Mouse (Mus musculus): ENCODE measurements around the gene Zfp93. TPM values are rescaled to one million over a fixed set of nuclear protein-coding genes. Genes with fewer than 3 reads are reported as not detected.

Zfp93 gene
- 3.8 TPM for polyA plus RNA-seq (2014; fragmentation: Illumina TruSeq; extraction: RNeasy Lipid Tissue Mini Kit (QIAGEN cat#74804))

GRCm38 (mm10) chr7:24270288-24270672 lies at the start of gene Zfp93:
Zfp93 (plus strand) TSS chr7:24270420.

GRCm38 (mm10) chr7:24237040-24237791 lies 33.0 kb upstream of the Zfp93 start, which contains the start of gene Zfp109:
Zfp109 (minus strand) TSS chr7:24237560.

GRCm38 (mm10) chr7:24254633-24255474 lies 15.4 kb upstream of the Zfp93 start, which contains the start of gene Zfp108:
Zfp108 (plus strand) TSS chr7:24254794.

GRCm38 (mm10) chr7:24300771-24301282 lies 30.6 kb downstream of the Zfp93 start, which contains the start of gene Zfp61:
Zfp61 (minus strand) TSS chr7:24301232.

GRCm38 (mm10) chr7:24316567-24317092 lies 46.4 kb downstream of the Zfp93 start, which contains the start of gene Zfp94:
Zfp94 (minus strand) TSS chr7:24316666.

Other genes with a start within 250 kb of the Zfp93 start
- not detected for gene Vmn1r183, start 217.2 kb upstream of the Zfp93 start, polyA plus RNA-seq (2014; fragmentation: Illumina TruSeq; extraction: RNeasy Lipid Tissue Mini Kit (QIAGEN cat#74804))
- 10.1 TPM for gene Zfp180, start 188.5 kb upstream of the Zfp93 start, polyA plus RNA-seq (2014; fragmentation: Illumina TruSeq; extraction: RNeasy Lipid Tissue Mini Kit (QIAGEN cat#74804))
- 1.4 TPM for gene Zfp112, start 158.1 kb upstream of the Zfp93 start, polyA plus RNA-seq (2014; fragmentation: Illumina TruSeq; extraction: RNeasy Lipid Tissue Mini Kit (QIAGEN cat#74804))
- 4.8 TPM for gene Zfp235, start 136.3 kb upstream of the Zfp93 start, polyA plus RNA-seq (2014; fragmentation: Illumina TruSeq; extraction: RNeasy Lipid Tissue Mini Kit (QIAGEN cat#74804))
- gene Zfp114, start 95.4 kb upstream of the Zfp93 start, polyA plus RNA-seq (2014; fragmentation: Illumina TruSeq; extraction: RNeasy Lipid Tissue Mini Kit (QIAGEN cat#74804)), result 2.3 TPM
- 14.2 TPM for gene Zfp111, start 59.0 kb upstream of the Zfp93 start, polyA plus RNA-seq (2014; fragmentation: Illumina TruSeq; extraction: RNeasy Lipid Tissue Mini Kit (QIAGEN cat#74804))
- gene Zfp109, start 32.9 kb upstream of the Zfp93 start, polyA plus RNA-seq (2014; fragmentation: Illumina TruSeq; extraction: RNeasy Lipid Tissue Mini Kit (QIAGEN cat#74804)), result 5.6 TPM
- gene Zfp108, start 15.6 kb upstream of the Zfp93 start, polyA plus RNA-seq (2014; fragmentation: Illumina TruSeq; extraction: RNeasy Lipid Tissue Mini Kit (QIAGEN cat#74804)), result 7.8 TPM
- 11.3 TPM for gene Zfp61, start 30.8 kb downstream of the Zfp93 start, polyA plus RNA-seq (2014; fragmentation: Illumina TruSeq; extraction: RNeasy Lipid Tissue Mini Kit (QIAGEN cat#74804))
- gene Zfp94, start 46.2 kb downstream of the Zfp93 start, polyA plus RNA-seq (2014; fragmentation: Illumina TruSeq; extraction: RNeasy Lipid Tissue Mini Kit (QIAGEN cat#74804)), result 2.2 TPM
- not detected for gene Tescl, start 63.5 kb downstream of the Zfp93 start, polyA plus RNA-seq (2014; fragmentation: Illumina TruSeq; extraction: RNeasy Lipid Tissue Mini Kit (QIAGEN cat#74804))
- not detected for gene Lypd5, start 78.8 kb downstream of the Zfp93 start, polyA plus RNA-seq (2014; fragmentation: Illumina TruSeq; extraction: RNeasy Lipid Tissue Mini Kit (QIAGEN cat#74804))
- gene Kcnn4, start 99.8 kb downstream of the Zfp93 start, polyA plus RNA-seq (2014; fragmentation: Illumina TruSeq; extraction: RNeasy Lipid Tissue Mini Kit (QIAGEN cat#74804)), result not detected
- gene Smg9, start 129.2 kb downstream of the Zfp93 start, polyA plus RNA-seq (2014; fragmentation: Illumina TruSeq; extraction: RNeasy Lipid Tissue Mini Kit (QIAGEN cat#74804)), result not detected
- gene Irgc1, start 181.9 kb downstream of the Zfp93 start, polyA plus RNA-seq (2014; fragmentation: Illumina TruSeq; extraction: RNeasy Lipid Tissue Mini Kit (QIAGEN cat#74804)), result not detected
- 1.0 TPM for gene Plaur, start 192.1 kb downstream of the Zfp93 start, polyA plus RNA-seq (2014; fragmentation: Illumina TruSeq; extraction: RNeasy Lipid Tissue Mini Kit (QIAGEN cat#74804))
- gene Cadm4, start 211.6 kb downstream of the Zfp93 start, polyA plus RNA-seq (2014; fragmentation: Illumina TruSeq; extraction: RNeasy Lipid Tissue Mini Kit (QIAGEN cat#74804)), result 0.34 TPM
- 0.80 TPM for gene Zfp428, start 236.6 kb downstream of the Zfp93 start, polyA plus RNA-seq (2014; fragmentation: Illumina TruSeq; extraction: RNeasy Lipid Tissue Mini Kit (QIAGEN cat#74804))
- gene AC161166.1, start 242.0 kb downstream of the Zfp93 start, polyA plus RNA-seq (2014; fragmentation: Illumina TruSeq; extraction: RNeasy Lipid Tissue Mini Kit (QIAGEN cat#74804)), result not detected